Mouse (Mus musculus) erythroblast, embryonic 14.5 days (primary cell): ENCODE measurements at regions not wholly inside any gene's neighbourhood (a gene's known extent, or its start where the extent isn't known, plus 50 kb on each side); places are given as distances from the start of the nearest gene placed in this dataset.

Source experiments
- GATA1 ChIP-seq: IDR thresholded peaks from 2 replicates; pipeline ENCODE4 v1.6.1; 2012; ENCODE audit warnings: low read length, inconsistent platforms, mixed read lengths
- TAL1 ChIP-seq: IDR thresholded peaks from 3 replicates; pipeline ENCODE4 v1.6.1; 2012; ENCODE audit warnings: low read length, inconsistent platforms, mixed read lengths

DNA sequence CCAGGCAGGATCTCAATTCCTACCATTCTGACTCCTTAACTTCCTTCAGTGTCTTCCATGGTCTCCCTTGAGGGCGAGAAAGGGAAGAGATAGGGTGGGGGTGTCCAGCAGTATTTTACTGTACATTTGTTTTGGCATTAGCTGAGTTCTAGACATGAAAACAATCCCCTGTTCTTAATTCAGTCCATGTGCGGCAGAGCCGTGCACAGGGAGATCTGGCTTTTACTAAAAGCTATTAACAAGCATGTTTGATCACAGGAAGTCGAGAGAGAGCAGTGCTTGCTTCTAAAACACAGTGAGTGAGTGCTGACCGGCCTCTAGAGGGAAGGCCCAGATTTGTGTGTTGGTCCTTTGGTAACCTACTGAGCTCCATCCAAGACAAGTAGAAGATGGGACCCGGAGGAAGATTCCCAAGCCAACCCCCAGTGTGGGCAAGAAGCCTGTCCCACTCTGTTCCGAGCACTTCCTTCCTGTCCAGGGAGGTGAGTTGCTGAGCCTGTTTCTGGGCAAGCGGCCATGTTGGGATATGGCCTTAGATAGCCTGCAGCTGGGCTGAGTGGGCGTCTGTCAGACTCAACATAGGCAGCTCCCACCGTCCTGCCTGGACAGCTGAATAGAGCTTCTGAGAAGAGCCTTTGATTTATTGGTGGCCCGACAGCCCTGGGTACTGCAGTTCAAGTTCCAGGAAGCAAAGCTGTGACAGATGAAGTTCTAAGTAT lies 128.1 kb upstream of the Runx1 start:
- no peak for TF ChIP-seq GATA1
- no peak for TF ChIP-seq TAL1
